Mouse (Mus musculus) thymus, postnatal 36 days (tissue): Measurements from ENCODE around the gene P2rx2.

Experiments used
- DNase-seq, 2 experiments: peaks; one replicate each; pipeline ENCODE4 v3.0.0; 2022; ENCODE audit warnings: mixed read lengths in 2 of 2

The P2rx2 gene

GRCm38 (mm10) chr5:110342648-110343284 lies at the start of gene P2rx2:
TSS of gene P2rx2 (minus strand) at chr5:110343212.
- DNase-seq: peak in 1 of 2 experiments; percentile 27

GRCm38 (mm10) chr5:110392727-110393126 lies 49.7 kb upstream of the P2rx2 start:
- DNase-seq: no peak

GRCm38 (mm10) chr5:110390631-110391030 lies 47.6 kb upstream of the P2rx2 start:
- no peak for DNase-seq

GRCm38 (mm10) chr5:110387332-110387731 lies 44.3 kb upstream of the P2rx2 start:
- DNase-seq: no peak

- peak; percentile 24 to 39 for DNase-seq
Observed at GRCm38 (mm10) chr5:110386371-110387330, 43.6 kb upstream of the P2rx2 start.

GRCm38 (mm10) chr5:110385263-110385662 lies 42.3 kb upstream of the P2rx2 start:
- no peak for DNase-seq

- no peak for DNase-seq
Observed at GRCm38 (mm10) chr5:110384491-110384890, 41.5 kb upstream of the P2rx2 start.

GRCm38 (mm10) chr5:110379823-110380222 lies 36.8 kb upstream of the P2rx2 start:
- DNase-seq: no peak

GRCm38 (mm10) chr5:110379086-110379485 lies 36.1 kb upstream of the P2rx2 start:
- DNase-seq: no peak

- DNase-seq: no peak
Observed at GRCm38 (mm10) chr5:110378181-110378583, 35.2 kb upstream of the P2rx2 start.

- DNase-seq: peak; percentile 63 to 71
Observed at GRCm38 (mm10) chr5:110376802-110377433, 33.9 kb upstream of the P2rx2 start.

GRCm38 (mm10) chr5:110363822-110364545 lies 21.0 kb upstream of the P2rx2 start:
- no peak for DNase-seq

- peak; percentile 68 to 75 for DNase-seq
Observed at GRCm38 (mm10) chr5:110363179-110363821, 20.3 kb upstream of the P2rx2 start.

- no peak for DNase-seq
Observed at GRCm38 (mm10) chr5:110362813-110363178, 19.8 kb upstream of the P2rx2 start.

GRCm38 (mm10) chr5:110361465-110361864 lies 18.5 kb upstream of the P2rx2 start:
- DNase-seq: no peak

GRCm38 (mm10) chr5:110357531-110358179 lies 14.6 kb upstream of the P2rx2 start:
- DNase-seq: peak; percentile 60 to 71

- DNase-seq: peak; percentile 33 to 34
Observed at GRCm38 (mm10) chr5:110354716-110355115, 11.7 kb upstream of the P2rx2 start.

GRCm38 (mm10) chr5:110347006-110347405 lies 4.0 kb upstream of the P2rx2 start:
- DNase-seq: no peak

GRCm38 (mm10) chr5:110345553-110345952 lies 2.5 kb upstream of the P2rx2 start:
- no peak for DNase-seq

- DNase-seq: no peak
Observed at GRCm38 (mm10) chr5:110344524-110344923, 1.5 kb upstream of the P2rx2 start, which contains the start of gene Lrcol1. TSS of gene Lrcol1 (plus strand) at chr5:110344730.

- no peak for DNase-seq
Observed at GRCm38 (mm10) chr5:110338792-110339191, 4.2 kb downstream of the P2rx2 start.

GRCm38 (mm10) chr5:110330508-110330907 lies 12.5 kb downstream of the P2rx2 start:
- no peak for DNase-seq
